Comparison of ENCODE assay signal across 23 mouse cellular contexts in genomic region chr6:72931533-72931932, GRCm38 (mm10).
"Had no signal": no experiment of that assay in that cellular context is flagged by ENCODE, and none has a peak within 500 bp of the region (broad histone marks: within the 10 kb centered on the region; RNA-seq: fewer than 3 reads in every experiment).

No protein-coding gene starts in this region.

- H3K27me3 ChIP-seq: heart, embryonic 13.5 days; heart, embryonic 15.5 days; hindbrain, embryonic 13.5 days; hindbrain, embryonic 15.5 days; limb, embryonic 13.5 days; limb, embryonic 15.5 days; liver, embryonic 12.5 days had no signal

- H3K27ac ChIP-seq: heart, adult 2 months; heart, embryonic 13.5 days; heart, embryonic 15.5 days; hindbrain, embryonic 13.5 days; hindbrain, embryonic 15.5 days; hindbrain, postnatal 0 days; limb, embryonic 13.5 days; limb, embryonic 15.5 days; liver, embryonic 12.5 days; liver, embryonic 14.5 days had no signal

- DNase-seq: gastrocnemius, postnatal 14 days; gastrocnemius, postnatal 36 days; heart, adult 11 months; heart, adult 2 months; heart, postnatal 14 days; heart, postnatal 36 days; kidney, adult 18-20 months; kidney, adult 8-10 months; kidney, postnatal 10 days; kidney, postnatal 25 days; layer of hippocampus, adult 9-11 months; layer of hippocampus, postnatal 36 days; left cerebral cortex, postnatal 4 days had no signal

- ATAC-seq: hindbrain, postnatal 0 days; liver, embryonic 12.5 days had no signal

- H3K9ac ChIP-seq: heart, embryonic 13.5 days; heart, embryonic 15.5 days; hindbrain, embryonic 13.5 days; hindbrain, embryonic 15.5 days; limb, embryonic 13.5 days; limb, embryonic 15.5 days; liver, embryonic 12.5 days; liver, embryonic 14.5 days had no signal

- H3K36me3 ChIP-seq: heart, embryonic 13.5 days; heart, embryonic 15.5 days; hindbrain, embryonic 13.5 days; hindbrain, embryonic 15.5 days; limb, embryonic 13.5 days; limb, embryonic 15.5 days; liver, embryonic 12.5 days had no signal

- H3K4me2 ChIP-seq: heart, embryonic 11.5 days; heart, embryonic 13.5 days; heart, embryonic 15.5 days; hindbrain, embryonic 13.5 days; hindbrain, embryonic 15.5 days; limb, embryonic 13.5 days; limb, embryonic 15.5 days; liver, embryonic 12.5 days had no signal

- H3K9me3 ChIP-seq: heart, embryonic 13.5 days; heart, embryonic 15.5 days; hindbrain, embryonic 13.5 days; hindbrain, embryonic 15.5 days; limb, embryonic 13.5 days; limb, embryonic 15.5 days; liver, embryonic 12.5 days had no signal

- H3K4me3 ChIP-seq: heart, adult 2 months; heart, embryonic 13.5 days; heart, embryonic 15.5 days; hindbrain, embryonic 13.5 days; hindbrain, embryonic 15.5 days; limb, embryonic 13.5 days; limb, embryonic 15.5 days; liver, embryonic 12.5 days had no signal
